Mouse (Mus musculus): ENCODE measurements around the gene Hist2h2aa2. TPM values are rescaled to one million over a fixed set of nuclear protein-coding genes. Genes with fewer than 3 reads are reported as not detected.
"Not testable (repeated sequence)": the region's sequence is repeated elsewhere in the genome, so short reads cannot be mapped to it uniquely, and the experiment has no call there.

Gene Hist2h2aa2
- polyA plus RNA-seq, 1 experiment from 2014 or later, result 54.1 TPM

GRCm38 (mm10) chr3:96273591-96274465 lies 33.8 kb upstream of the Hist2h2aa2 start:
- Histone ChIP-seq H3K9me3 (ENCODE audit: control insufficient read depth, low read depth, low read length) (no peaks in the 10 kb centered on the region), H3K36me3 (ENCODE audit: control insufficient read depth, insufficient read depth, low read length) (no peaks in the 10 kb centered on the region), H3K27ac (ENCODE audit: low read length) (no peak overlapping the region), H3K9ac (replicated peaks; ENCODE audit: low read depth, low read length) (no peak overlapping the region), H3K4me2 (replicated peaks; ENCODE audit: low read depth, low read length) (no peak overlapping the region), H3K4me1 (ENCODE audit: control insufficient read depth, insufficient read depth, low read length) (0 out of 2 replicates have a peak, but pooled peaks cover 3% of the 10 kb centered on the region), H3K27me3 (ENCODE audit: control insufficient read depth, insufficient read depth, low read length) (no peaks in the 10 kb centered on the region), H3K4me3 (ENCODE audit: low read depth, low read length) (no peak overlapping the region)
- ATAC-seq (ENCODE audit: insufficient number of reproducible peaks, insufficient read depth, low FRiP score, low read depth), result no peak
- 88% methylated on average over 17 of the region's 17 CpGs for WGBS

DNA sequence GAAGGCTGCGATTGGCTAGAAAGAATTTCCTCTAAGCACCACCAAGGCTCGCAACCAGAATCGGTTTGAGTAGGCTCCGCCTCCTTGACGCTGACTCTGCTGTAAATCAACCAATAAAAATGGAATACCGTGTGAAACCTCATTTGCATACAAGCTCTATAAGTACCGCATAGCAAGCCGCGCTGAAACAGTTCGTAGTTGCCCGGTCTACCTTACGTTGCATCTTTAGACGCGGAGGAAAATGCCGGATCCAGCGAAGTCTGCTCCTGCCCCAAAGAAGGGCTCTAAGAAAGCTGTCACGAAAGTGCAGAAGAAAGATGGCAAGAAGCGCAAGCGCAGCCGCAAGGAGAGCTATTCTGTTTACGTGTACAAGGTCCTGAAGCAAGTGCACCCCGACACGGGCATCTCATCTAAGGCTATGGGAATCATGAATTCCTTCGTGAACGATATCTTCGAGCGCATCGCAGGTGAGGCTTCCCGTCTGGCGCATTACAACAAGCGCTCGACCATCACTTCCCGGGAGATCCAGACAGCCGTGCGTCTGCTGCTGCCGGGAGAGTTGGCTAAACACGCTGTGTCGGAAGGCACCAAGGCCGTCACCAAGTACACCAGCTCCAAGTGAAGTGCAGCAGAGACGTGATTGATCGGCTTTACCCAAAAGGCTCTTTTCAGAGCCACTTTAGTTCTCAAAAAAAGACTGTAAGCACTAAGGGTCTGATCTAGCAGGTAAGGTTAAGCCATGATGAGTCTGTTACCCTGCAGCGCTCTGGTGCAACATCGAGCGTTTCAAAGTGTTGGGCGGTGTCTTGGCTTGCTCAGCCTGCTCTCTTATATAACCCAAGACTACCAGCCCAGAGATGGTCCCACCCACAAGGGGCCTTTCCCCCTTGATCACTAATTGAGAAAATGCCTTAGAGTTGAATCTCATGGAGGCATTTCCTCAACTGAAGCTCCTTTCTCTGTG lies 29.7 kb upstream of the Hist2h2aa2 start, which contains the start of gene Hist2h2bb:
TSS of gene Hist2h2bb (plus strand) at position 242 of the 964 bp plus-strand sequence.
- H3K27me3 ChIP-seq (ENCODE audit: control insufficient read depth, insufficient read depth, low read length), result no peaks in the 10 kb centered on the region
- peak within 1 kb of the TSS; percentile 47 for H3K4me3 ChIP-seq (ENCODE audit: low read depth, low read length)
- peak within 1 kb of the TSS; percentile 82 for H3K4me2 ChIP-seq (replicated peaks; ENCODE audit: low read depth, low read length)
- no peaks in the 10 kb centered on the region for H3K36me3 ChIP-seq (ENCODE audit: control insufficient read depth, insufficient read depth, low read length)
- H3K27ac ChIP-seq (ENCODE audit: low read length), result peak within 1 kb of the TSS; percentile 95
- ATAC-seq (ENCODE audit: insufficient number of reproducible peaks, insufficient read depth, low FRiP score, low read depth), result peak; percentile 96
- H3K9me3 ChIP-seq (ENCODE audit: control insufficient read depth, low read depth, low read length), result no peaks in the 10 kb centered on the region
- peak within 1 kb of the TSS; percentile 61 for H3K9ac ChIP-seq (replicated peaks; ENCODE audit: low read depth, low read length)
- peaks cover 3% of the 10 kb centered on the region; the same call in 1 of the 2 replicates for H3K4me1 ChIP-seq (ENCODE audit: control insufficient read depth, insufficient read depth, low read length)
- WGBS, result under 1% methylated on average over 45 of the region's 45 CpGs

DNA sequence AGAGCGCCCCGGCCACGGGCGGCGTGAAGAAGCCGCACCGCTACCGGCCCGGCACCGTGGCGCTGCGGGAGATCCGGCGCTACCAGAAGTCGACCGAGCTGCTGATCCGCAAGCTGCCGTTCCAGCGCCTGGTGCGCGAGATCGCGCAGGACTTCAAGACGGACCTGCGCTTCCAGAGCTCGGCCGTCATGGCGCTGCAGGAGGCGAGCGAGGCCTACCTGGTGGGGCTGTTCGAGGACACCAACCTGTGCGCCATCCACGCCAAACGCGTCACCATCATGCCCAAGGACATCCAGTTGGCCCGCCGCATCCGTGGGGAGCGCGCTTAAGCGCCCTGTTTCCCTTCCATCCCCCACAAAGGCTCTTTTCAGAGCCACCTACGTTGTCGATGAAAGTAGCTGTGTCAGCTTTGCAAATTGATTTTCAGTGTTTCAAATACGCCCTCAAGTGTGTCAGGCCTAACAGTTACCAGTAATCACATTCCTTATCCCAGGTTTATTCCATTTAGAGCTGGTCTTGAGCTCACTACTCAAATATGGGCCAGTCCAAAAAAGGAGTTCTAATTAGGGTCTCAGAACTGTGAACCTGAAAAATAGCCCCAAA lies 28.8 kb upstream of the Hist2h2aa2 start:
- peak overlapping the region; percentile 61; the same call in 1 of the 2 replicates for H3K9ac ChIP-seq (replicated peaks; ENCODE audit: low read depth, low read length)
- H3K27me3 ChIP-seq (ENCODE audit: control insufficient read depth, insufficient read depth, low read length); H3K36me3 ChIP-seq (ENCODE audit: control insufficient read depth, insufficient read depth, low read length); H3K9me3 ChIP-seq (ENCODE audit: control insufficient read depth, low read depth, low read length): not testable (repeated sequence)
- H3K4me1 ChIP-seq (ENCODE audit: control insufficient read depth, insufficient read depth, low read length), result peaks cover 11% of the 10 kb centered on the region
- H3K4me2 ChIP-seq (replicated peaks; ENCODE audit: low read depth, low read length), result peak overlapping the region; percentile 47
- H3K4me3 ChIP-seq (ENCODE audit: low read depth, low read length), result peak overlapping the region; percentile 31
- peak; percentile 26; the same call in 1 of the 2 replicates for ATAC-seq (ENCODE audit: insufficient number of reproducible peaks, insufficient read depth, low FRiP score, low read depth)
- whole genome bisulfite sequencing, result under 1% methylated on average over 12 of the region's 44 CpGs
- peak overlapping the region; percentile 95 for H3K27ac ChIP-seq (ENCODE audit: low read length)

- Histone ChIP-seq H3K36me3 (ENCODE audit: control insufficient read depth, insufficient read depth, low read length) (no peaks in the 10 kb centered on the region), H3K27ac (ENCODE audit: low read length) (peak within 1 kb of the TSS; percentile 95), H3K9ac (replicated peaks; ENCODE audit: low read depth, low read length) (peak within 1 kb of the TSS; percentile 61; the same call in 1 of the 2 replicates), H3K27me3 (ENCODE audit: control insufficient read depth, insufficient read depth, low read length) (no peaks in the 10 kb centered on the region), H3K4me2 (replicated peaks; ENCODE audit: low read depth, low read length) (peak within 1 kb of the TSS; percentile 82), H3K4me1 (ENCODE audit: control insufficient read depth, insufficient read depth, low read length) (peaks cover 11% of the 10 kb centered on the region), H3K4me3 (ENCODE audit: low read depth, low read length) (peak within 1 kb of the TSS; percentile 47), H3K9me3 (ENCODE audit: control insufficient read depth, low read depth, low read length) (no peaks in the 10 kb centered on the region)
- ATAC-seq (ENCODE audit: insufficient number of reproducible peaks, insufficient read depth, low FRiP score, low read depth), result peak; percentile 75
- WGBS, result 13% methylated on average over 28 of the region's 30 CpGs
These were observed 28.1 kb upstream of the Hist2h2aa2 start, which contains the start of gene Hist2h3b for GRCm38 (mm10) chr3:96268051-96268775. Gene Hist2h3b (plus strand): TSS chr3:96268654.

DNA sequence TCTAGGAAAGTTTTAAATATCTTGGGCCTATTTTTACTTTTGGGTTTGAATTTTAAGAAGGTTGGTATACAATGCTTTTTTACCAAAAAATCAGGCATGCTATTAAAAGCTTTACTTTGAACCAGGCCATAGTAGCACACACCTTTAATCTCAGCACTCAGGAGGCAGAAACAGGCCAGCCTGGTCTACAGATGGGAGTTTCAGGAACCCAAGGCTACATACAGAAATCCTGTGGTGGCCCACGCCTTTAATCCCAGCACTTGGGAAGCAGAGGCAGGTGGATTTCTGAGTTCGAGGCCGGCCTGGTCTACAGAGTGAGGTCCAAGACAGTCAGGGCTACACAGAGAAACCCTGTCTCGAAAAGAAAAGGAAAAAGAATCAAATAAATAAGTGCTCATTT lies 27.5 kb upstream of the Hist2h2aa2 start:
- Histone ChIP-seq H3K27ac (ENCODE audit: low read length) (peak overlapping the region; percentile 95), H3K9me3 (ENCODE audit: control insufficient read depth, low read depth, low read length) (no peaks in the 10 kb centered on the region), H3K27me3 (ENCODE audit: control insufficient read depth, insufficient read depth, low read length) (no peaks in the 10 kb centered on the region), H3K4me1 (ENCODE audit: control insufficient read depth, insufficient read depth, low read length) (peaks cover 11% of the 10 kb centered on the region), H3K4me2 (replicated peaks; ENCODE audit: low read depth, low read length) (peak overlapping the region; percentile 47), H3K9ac (replicated peaks; ENCODE audit: low read depth, low read length) (0 out of 2 replicates have a peak overlapping the region, but pooled peaks have one; percentile 25), H3K36me3 (ENCODE audit: control insufficient read depth, insufficient read depth, low read length) (no peaks in the 10 kb centered on the region), H3K4me3 (ENCODE audit: low read depth, low read length) (no peak overlapping the region)
- WGBS, result 68% methylated on average over 4 of the region's 4 CpGs
- no peak for ATAC-seq (ENCODE audit: insufficient number of reproducible peaks, insufficient read depth, low FRiP score, low read depth)

GRCm38 (mm10) chr3:96266132-96266710 lies 26.1 kb upstream of the Hist2h2aa2 start:
- no peak overlapping the region for H3K4me3 ChIP-seq (ENCODE audit: low read depth, low read length)
- no peaks in the 10 kb centered on the region for H3K36me3 ChIP-seq (ENCODE audit: control insufficient read depth, insufficient read depth, low read length)
- no peaks in the 10 kb centered on the region for H3K9me3 ChIP-seq (ENCODE audit: control insufficient read depth, low read depth, low read length)
- H3K9ac ChIP-seq (replicated peaks; ENCODE audit: low read depth, low read length), result no peak overlapping the region
- no peak overlapping the region for H3K4me2 ChIP-seq (replicated peaks; ENCODE audit: low read depth, low read length)
- no peaks in the 10 kb centered on the region for H3K27me3 ChIP-seq (ENCODE audit: control insufficient read depth, insufficient read depth, low read length)
- WGBS, result 86% methylated on average over 8 of the region's 8 CpGs
- H3K27ac ChIP-seq (ENCODE audit: low read length), result no peak overlapping the region
- ATAC-seq (ENCODE audit: insufficient number of reproducible peaks, insufficient read depth, low FRiP score, low read depth), result no peak
- H3K4me1 ChIP-seq (ENCODE audit: control insufficient read depth, insufficient read depth, low read length), result peaks cover 16% of the 10 kb centered on the region

- ATAC-seq (ENCODE audit: insufficient number of reproducible peaks, insufficient read depth, low FRiP score, low read depth), result no peak
These were observed 24.4 kb upstream of the Hist2h2aa2 start for GRCm38 (mm10) chr3:96264404-96264949.

More at GRCm38 (mm10) chr3:96264404-96264949, 24.4 kb upstream of the Hist2h2aa2 start:
- no peaks in the 10 kb centered on the region for H3K27me3 ChIP-seq (ENCODE audit: control insufficient read depth, insufficient read depth, low read length)
- peak overlapping the region; percentile 58; the same call in 1 of the 2 replicates for H3K4me3 ChIP-seq (ENCODE audit: low read depth, low read length)
- peak overlapping the region; percentile 79; the same call in 1 of the 2 replicates for H3K9ac ChIP-seq (replicated peaks; ENCODE audit: low read depth, low read length)
- H3K27ac ChIP-seq (ENCODE audit: low read length), result peak overlapping the region; percentile 98
- H3K36me3 ChIP-seq (ENCODE audit: control insufficient read depth, insufficient read depth, low read length), result no peaks in the 10 kb centered on the region
- no peaks in the 10 kb centered on the region for H3K9me3 ChIP-seq (ENCODE audit: control insufficient read depth, low read depth, low read length)
- 71% methylated on average over 7 of the region's 7 CpGs for WGBS
- peak overlapping the region; percentile 79 for H3K4me2 ChIP-seq (replicated peaks; ENCODE audit: low read depth, low read length)
- peaks cover 16% of the 10 kb centered on the region for H3K4me1 ChIP-seq (ENCODE audit: control insufficient read depth, insufficient read depth, low read length)
